Mouse (Mus musculus) erythroblast, embryonic 14.5 days (primary cell): ENCODE data around the gene Cpvl.

Experiments used
- GATA1 ChIP-seq: IDR thresholded peaks from 2 replicates; pipeline ENCODE4 v1.6.1; 2012; ENCODE audit warnings: low read length, inconsistent platforms, mixed read lengths
- TAL1 ChIP-seq: IDR thresholded peaks from 3 replicates; pipeline ENCODE4 v1.6.1; 2012; ENCODE audit warnings: low read length, inconsistent platforms, mixed read lengths

DNA sequence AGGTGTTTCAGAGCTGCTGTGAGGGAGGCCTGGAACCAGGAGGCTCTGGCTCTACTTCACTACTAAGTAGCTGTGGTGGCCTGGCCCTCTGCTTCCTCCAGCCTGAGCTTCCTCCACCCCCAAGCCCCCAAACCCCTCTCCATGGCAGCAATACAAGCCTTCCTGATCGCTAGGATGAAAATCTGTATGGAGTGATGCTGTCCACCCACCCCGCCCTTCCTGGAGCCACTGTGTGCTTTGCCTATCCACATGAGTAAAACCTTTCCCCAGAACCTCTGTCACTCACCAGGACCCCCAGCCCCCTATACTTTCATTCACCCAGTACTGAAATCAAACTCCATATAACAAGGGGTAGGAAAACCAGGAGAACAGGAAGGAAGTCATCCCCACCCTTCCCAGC is 22.6 kb downstream of the Cpvl start:
- TF ChIP-seq GATA1 (no peak), TAL1 (no peak)
